Mouse (Mus musculus): Measurements from ENCODE around the gene Mast3. TPM values are rescaled to one million over a fixed set of nuclear protein-coding genes. Genes with fewer than 3 reads are reported as not detected.

The Mast3 gene
- polyA plus RNA-seq, 1 experiment from 2014 or later: 9.8 TPM

GRCm38 (mm10) chr8:70769858-70770257, 35.0 kb downstream of the Mast3 start:
- DNase-seq (ENCODE audit: low spot score): no peak
- Histone ChIP-seq H3K27ac (replicated peaks) (no peak overlapping the region), H3K4me3 (no peak overlapping the region), H3K36me3 (peaks cover 73% of the 10 kb centered on the region), H3K9me3 (replicated peaks) (no peaks in the 10 kb centered on the region), H3K4me1 (peaks cover 49% of the 10 kb centered on the region), H3K27me3 (ENCODE audit: low read depth, poor library complexity, severe bottlenecking) (peaks cover 48% of the 10 kb centered on the region)
- 73% methylated on average over 12 of the region's 12 CpGs for WGBS

DNA sequence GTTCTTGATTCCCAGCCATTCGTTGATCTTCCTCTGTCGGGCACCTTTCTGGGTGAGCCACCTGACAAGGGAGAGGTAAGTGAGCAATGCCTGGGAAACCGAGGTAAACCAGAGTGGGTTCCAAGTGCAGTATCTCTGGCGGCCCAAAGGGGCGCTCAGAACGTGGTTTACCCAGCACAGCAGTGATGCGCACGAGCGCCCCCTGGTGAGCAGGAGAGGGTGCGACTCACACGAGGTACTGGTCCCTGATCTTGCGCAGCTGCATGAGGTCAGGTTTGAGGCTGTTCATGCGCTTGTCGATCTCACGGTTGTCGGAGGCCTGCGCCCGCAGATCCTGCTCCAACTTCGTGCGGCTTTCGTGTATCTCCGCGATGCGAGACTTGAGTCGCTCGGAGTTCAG, 35.5 kb downstream of the Mast3 start:
- Histone ChIP-seq H3K27me3 (ENCODE audit: low read depth, poor library complexity, severe bottlenecking) (peaks cover 52% of the 10 kb centered on the region), H3K4me3 (no peak overlapping the region), H3K27ac (replicated peaks) (no peak overlapping the region), H3K36me3 (peaks cover 68% of the 10 kb centered on the region), H3K4me1 (peaks cover 44% of the 10 kb centered on the region), H3K9me3 (replicated peaks) (no peaks in the 10 kb centered on the region)
- WGBS: 10% methylated on average over 26 of the region's 26 CpGs
- DNase-seq (ENCODE audit: low spot score): peak; percentile 94

- Histone ChIP-seq H3K27me3 (ENCODE audit: low read depth, poor library complexity, severe bottlenecking) (peaks cover 52% of the 10 kb centered on the region), H3K27ac (replicated peaks) (no peak overlapping the region), H3K9me3 (replicated peaks) (no peaks in the 10 kb centered on the region), H3K36me3 (peaks cover 64% of the 10 kb centered on the region), H3K4me3 (no peak overlapping the region), H3K4me1 (peaks cover 40% of the 10 kb centered on the region)
- 84% methylated on average over 16 of the region's 16 CpGs for WGBS
- DNase-seq (ENCODE audit: low spot score): no peak
Observed at GRCm38 (mm10) chr8:70768956-70769355, 35.9 kb downstream of the Mast3 start.

DNA sequence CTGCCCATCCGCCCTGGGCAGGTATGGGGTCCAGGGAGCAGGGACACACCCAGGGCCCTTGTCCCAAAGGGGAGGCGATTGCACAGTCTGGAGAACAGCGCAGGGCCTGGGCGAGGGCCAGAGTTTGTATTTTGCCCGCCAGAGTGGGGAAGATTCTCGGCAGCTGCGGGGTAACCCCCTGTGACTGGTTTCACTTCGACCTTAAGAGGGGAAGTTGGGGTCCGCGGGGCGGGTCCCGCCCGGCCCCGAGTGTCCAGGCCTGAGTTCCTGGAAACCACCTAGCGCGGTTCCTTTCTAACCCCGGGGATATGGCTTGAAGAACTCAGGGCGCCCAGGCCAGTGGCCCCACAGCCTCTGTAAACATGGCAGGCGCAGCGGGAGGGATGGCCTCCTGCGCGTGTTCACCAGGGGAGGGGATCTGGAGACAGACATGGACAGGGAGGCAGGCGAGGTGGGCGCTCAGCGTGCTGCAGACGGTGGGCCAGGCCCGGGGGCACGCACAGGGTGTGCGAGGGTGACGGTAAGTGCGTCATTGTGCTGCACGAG, 36.5 kb downstream of the Mast3 start:
- Histone ChIP-seq H3K4me3 (no peak overlapping the region), H3K36me3 (peaks cover 57% of the 10 kb centered on the region), H3K27me3 (ENCODE audit: low read depth, poor library complexity, severe bottlenecking) (peaks cover 52% of the 10 kb centered on the region), H3K27ac (replicated peaks) (no peak overlapping the region), H3K4me1 (peaks cover 34% of the 10 kb centered on the region), H3K9me3 (replicated peaks) (no peaks in the 10 kb centered on the region)
- 95% methylated on average over 32 of the region's 32 CpGs for WGBS
- DNase-seq (ENCODE audit: low spot score): no peak

GRCm38 (mm10) chr8:70767503-70767902, 37.4 kb downstream of the Mast3 start:
- 79% methylated on average over 6 of the region's 6 CpGs for WGBS
- Histone ChIP-seq H3K27me3 (ENCODE audit: low read depth, poor library complexity, severe bottlenecking) (peaks cover 52% of the 10 kb centered on the region), H3K27ac (replicated peaks) (no peak overlapping the region), H3K36me3 (peaks cover 49% of the 10 kb centered on the region), H3K4me3 (no peak overlapping the region), H3K4me1 (peaks cover 30% of the 10 kb centered on the region), H3K9me3 (replicated peaks) (no peaks in the 10 kb centered on the region)
- no peak for DNase-seq (ENCODE audit: low spot score)

GRCm38 (mm10) chr8:70766571-70767440, 38.0 kb downstream of the Mast3 start:
- Histone ChIP-seq H3K4me3 (peak overlapping the region; percentile 55), H3K4me1 (peaks cover 35% of the 10 kb centered on the region), H3K9me3 (replicated peaks) (no peaks in the 10 kb centered on the region), H3K27ac (replicated peaks) (peak overlapping the region; percentile 58), H3K27me3 (ENCODE audit: low read depth, poor library complexity, severe bottlenecking) (peaks cover 52% of the 10 kb centered on the region), H3K36me3 (peaks cover 42% of the 10 kb centered on the region)
- peak; percentile 59 for DNase-seq (ENCODE audit: low spot score)
- 7% methylated on average over 21 of the region's 21 CpGs for WGBS

DNA sequence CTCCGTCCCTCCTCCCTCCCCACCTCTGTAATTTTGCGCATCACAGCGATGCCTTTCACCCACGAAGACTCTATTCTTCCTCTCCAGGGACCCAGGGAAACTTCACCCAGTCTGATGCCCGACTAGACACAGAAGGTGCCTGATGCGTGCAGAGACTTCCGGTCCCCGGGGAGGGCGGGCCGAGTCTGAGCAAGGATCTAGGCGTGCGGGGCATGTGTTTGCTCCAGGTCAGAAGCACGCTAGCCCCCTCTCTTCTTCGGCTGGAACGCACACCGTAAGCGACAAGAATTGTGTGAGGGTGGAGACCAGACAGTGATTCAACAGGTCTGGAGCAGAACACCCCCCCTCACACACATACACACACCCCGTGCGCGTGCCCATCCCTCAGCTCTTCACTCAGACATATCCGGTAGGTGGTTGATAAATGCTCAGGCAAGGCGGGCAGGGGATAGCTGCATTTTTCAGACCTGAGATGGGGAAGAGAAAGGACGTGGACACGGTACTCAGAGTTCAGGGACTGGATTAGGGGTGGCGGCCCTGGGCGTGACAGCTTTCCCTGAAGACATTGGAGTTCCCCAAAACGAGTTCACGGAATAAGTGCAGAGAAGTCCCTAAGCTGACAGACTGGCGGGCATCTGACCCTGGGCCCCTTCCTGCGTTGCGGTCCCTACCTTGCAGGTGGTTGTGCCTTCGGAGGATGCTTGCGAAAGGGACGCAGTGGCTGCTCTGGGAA, 38.9 kb downstream of the Mast3 start:
- Histone ChIP-seq H3K27me3 (ENCODE audit: low read depth, poor library complexity, severe bottlenecking) (peaks cover 49% of the 10 kb centered on the region), H3K36me3 (peaks cover 34% of the 10 kb centered on the region), H3K27ac (replicated peaks) (peak overlapping the region; percentile 58), H3K4me3 (peak overlapping the region; percentile 55), H3K4me1 (peaks cover 42% of the 10 kb centered on the region), H3K9me3 (replicated peaks) (no peaks in the 10 kb centered on the region)
- 2% methylated on average over 34 of the region's 34 CpGs for WGBS
- DNase-seq (ENCODE audit: low spot score): peak; percentile 47

DNA sequence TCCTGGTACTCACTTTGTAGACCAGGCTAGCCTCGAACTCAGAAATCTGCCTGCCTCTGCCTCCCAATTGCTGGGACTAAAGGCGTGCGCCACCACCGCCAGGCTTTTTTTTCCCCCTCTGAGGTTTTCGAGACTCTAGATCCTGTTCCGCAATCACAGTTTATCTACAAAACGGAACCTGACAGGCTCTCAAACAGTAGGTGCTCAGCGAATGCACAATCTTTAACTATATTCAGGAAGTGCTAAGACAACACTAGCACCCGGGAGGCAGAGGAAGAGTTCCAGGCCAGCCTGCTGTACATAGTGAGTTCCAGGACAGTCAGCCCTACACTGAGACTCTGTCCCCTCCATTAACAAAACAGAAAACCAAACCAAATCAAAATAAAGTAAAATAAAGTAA, 39.5 kb downstream of the Mast3 start:
- Histone ChIP-seq H3K27ac (replicated peaks) (no peak overlapping the region), H3K9me3 (replicated peaks) (no peaks in the 10 kb centered on the region), H3K36me3 (peaks cover 27% of the 10 kb centered on the region), H3K4me1 (peaks cover 49% of the 10 kb centered on the region), H3K4me3 (peak overlapping the region; percentile 55), H3K27me3 (ENCODE audit: low read depth, poor library complexity, severe bottlenecking) (peaks cover 42% of the 10 kb centered on the region)
- 78% methylated on average over 9 of the region's 9 CpGs for WGBS
- DNase-seq (ENCODE audit: low spot score): no peak

DNA sequence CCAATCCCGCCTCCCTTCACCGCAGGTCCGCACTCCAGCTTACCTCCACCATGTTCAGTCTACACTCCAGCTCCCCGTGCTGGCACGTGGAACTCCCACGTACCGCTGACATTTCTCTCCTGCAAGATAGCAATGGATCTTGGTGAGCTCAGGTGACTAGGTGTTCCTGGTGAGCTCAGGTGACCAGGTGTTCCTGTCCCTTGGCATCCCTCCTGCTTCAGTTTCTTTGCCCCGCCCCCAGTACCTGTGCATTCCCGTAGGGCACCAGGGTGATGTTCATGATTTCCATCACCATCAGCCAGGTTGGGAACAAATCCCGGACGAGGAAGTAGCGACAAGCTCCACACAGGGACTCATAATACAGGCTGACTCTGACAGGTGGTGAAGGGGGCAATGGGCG, 40.2 kb downstream of the Mast3 start:
- DNase-seq (ENCODE audit: low spot score): no peak
- no peak overlapping the region for H3K27ac ChIP-seq (replicated peaks)
- H3K4me1 ChIP-seq: peaks cover 53% of the 10 kb centered on the region

DNA sequence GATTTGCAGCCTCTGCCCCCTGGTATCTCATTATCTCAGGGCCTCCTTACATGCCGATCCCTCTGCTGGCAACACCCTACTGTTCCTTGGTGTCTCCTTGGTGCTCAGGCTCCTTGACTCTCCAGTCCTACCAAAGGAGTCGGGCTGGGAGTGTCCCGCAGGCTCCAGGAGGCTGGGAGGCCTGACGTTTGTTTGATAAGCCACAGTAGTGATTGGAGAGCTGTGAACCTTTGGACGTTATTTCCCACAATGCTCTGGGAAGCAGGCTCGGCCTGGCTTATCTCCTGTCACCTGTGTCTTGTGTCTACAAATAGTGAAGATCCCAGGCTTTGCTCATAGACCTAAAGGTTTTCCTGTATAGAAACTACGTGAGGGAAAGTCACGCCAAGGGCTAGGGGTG, 40.8 kb downstream of the Mast3 start:
- Histone ChIP-seq H3K27ac (replicated peaks) (no peak overlapping the region), H3K9me3 (replicated peaks) (no peaks in the 10 kb centered on the region), H3K27me3 (ENCODE audit: low read depth, poor library complexity, severe bottlenecking) (peaks cover 47% of the 10 kb centered on the region), H3K36me3 (peaks cover 16% of the 10 kb centered on the region), H3K4me3 (no peak overlapping the region), H3K4me1 (peaks cover 57% of the 10 kb centered on the region)
- 84% methylated on average over 8 of the region's 8 CpGs for WGBS
- DNase-seq (ENCODE audit: low spot score): no peak

More for the DNA sequence above, 40.2 kb downstream of the Mast3 start:
- Histone ChIP-seq H3K27me3 (ENCODE audit: low read depth, poor library complexity, severe bottlenecking) (peaks cover 40% of the 10 kb centered on the region), H3K36me3 (peaks cover 21% of the 10 kb centered on the region), H3K4me3 (no peak overlapping the region), H3K9me3 (replicated peaks) (no peaks in the 10 kb centered on the region)
- WGBS: 94% methylated on average over 13 of the region's 13 CpGs

- no peak overlapping the region for H3K4me3 ChIP-seq
- H3K27me3 ChIP-seq (ENCODE audit: low read depth, poor library complexity, severe bottlenecking): peaks cover 48% of the 10 kb centered on the region
- H3K4me1 ChIP-seq: peaks cover 63% of the 10 kb centered on the region
- peak; percentile 66 for DNase-seq (ENCODE audit: low spot score)
- H3K27ac ChIP-seq (replicated peaks): no peak overlapping the region
- H3K9me3 ChIP-seq (replicated peaks): no peaks in the 10 kb centered on the region
- H3K36me3 ChIP-seq: peaks cover 10% of the 10 kb centered on the region
- WGBS: 1% methylated on average over 3 of the region's 3 CpGs
Observed at GRCm38 (mm10) chr8:70763354-70763753, 41.5 kb downstream of the Mast3 start.

- peaks cover 58% of the 10 kb centered on the region for H3K4me1 ChIP-seq
- H3K27ac ChIP-seq (replicated peaks): no peak overlapping the region
- H3K27me3 ChIP-seq (ENCODE audit: low read depth, poor library complexity, severe bottlenecking): peaks cover 36% of the 10 kb centered on the region
- no peaks in the 10 kb centered on the region for H3K9me3 ChIP-seq (replicated peaks)
- H3K4me3 ChIP-seq: no peak overlapping the region
- peaks cover 13% of the 10 kb centered on the region for H3K36me3 ChIP-seq
- WGBS: 89% methylated on average over 1 of the region's 1 CpGs
- no peak for DNase-seq (ENCODE audit: low spot score)
Observed at GRCm38 (mm10) chr8:70762118-70762517, 42.7 kb downstream of the Mast3 start.
